ENCODE assay signal across 8 mouse cellular contexts in genomic region chr2:122368995-122369739, GRCm38 (mm10). TPM values are rescaled to one million over a fixed set of nuclear protein-coding genes. Genes with fewer than 3 reads are reported as not detected.
DNase-seq lines count a peak whose midpoint lies in the region; ATAC-seq and TF ChIP-seq lines count a peak whose summit lies in the region.

TSS of gene Shf (minus strand) at chr2:122369162.

- H3K4me1 ChIP-seq in CH12.LX (ENCODE audit: control insufficient read depth in 1 of 2, insufficient read depth in 2 of 2): peaks cover 5 to 20% of the 10 kb centered on the region in 2 experiments
- peaks cover 25% of the 10 kb centered on the region for H3K4me1 ChIP-seq in forebrain, embryonic 14.5 days (ENCODE audit: control insufficient read depth, insufficient read depth, low read length)
- peaks cover 38% of the 10 kb centered on the region for H3K4me1 ChIP-seq in liver, embryonic 16.5 days (ENCODE audit: control insufficient read depth, low read depth, low read length)
- H3K4me1 ChIP-seq in neural tube, embryonic 13.5 days (replicated peaks): peaks cover 41% of the 10 kb centered on the region

- H3K27me3 ChIP-seq in CH12.LX (replicated peaks): peaks cover 12% of the 10 kb centered on the region
- peaks cover 8% of the 10 kb centered on the region for H3K27me3 ChIP-seq in forebrain, embryonic 14.5 days (replicated peaks; ENCODE audit: control insufficient read depth, insufficient read depth, low read length)
- no peaks in the 10 kb centered on the region for H3K27me3 ChIP-seq in liver, embryonic 16.5 days (ENCODE audit: control insufficient read depth, insufficient read depth, low read depth, low read length)
- no peaks in the 10 kb centered on the region for H3K27me3 ChIP-seq in neural tube, embryonic 13.5 days

- H3K36me3 ChIP-seq in CH12.LX (replicated peaks in 1 of 2; ENCODE audit: control insufficient read depth in 1 of 2, insufficient read depth in 1 of 2, low read length in 1 of 2): no peaks in the 10 kb centered on the region
- H3K36me3 ChIP-seq in forebrain, embryonic 14.5 days (ENCODE audit: control insufficient read depth, insufficient read depth, low read length): 0 out of 2 replicates have a peak, but pooled peaks cover 2% of the 10 kb centered on the region
- no peaks in the 10 kb centered on the region for H3K36me3 ChIP-seq in liver, embryonic 16.5 days (ENCODE audit: control insufficient read depth, insufficient read depth)
- H3K36me3 ChIP-seq in neural tube, embryonic 13.5 days: 0 out of 2 replicates have a peak, but pooled peaks cover 5% of the 10 kb centered on the region

- intact Hi-C loops in heart, postnatal 10 days (cut with DNase I): loop anchor here (2.0 kb wide), 1 partner anchor 20 kb away; no protein-coding TSS in a partner anchor

- dilution Hi-C loops in CH12.LX (cut with MboI; ENCODE audit: extremely low pct_ligation_motif_present, extremely low pct_unique_long_range_greater_than_20kb, low sequenced_read_pairs): no loop called here

- TF ChIP-seq EP300 in CH12.LX (IDR thresholded peaks at IDR 0.05; ENCODE audit: low read length): no peak

- peak within 1 kb of the TSS; percentile 90 for H3K4me2 ChIP-seq in CH12.LX (ENCODE audit: insufficient read depth, low read depth, poor library complexity, severe bottlenecking)
- H3K4me2 ChIP-seq in forebrain, embryonic 14.5 days (ENCODE audit: low read length): peak within 1 kb of the TSS; percentile 88
- H3K4me2 ChIP-seq in liver, embryonic 16.5 days (ENCODE audit: low read depth, low read length): peak within 1 kb of the TSS; percentile 97
- peak within 1 kb of the TSS; percentile 80 for H3K4me2 ChIP-seq in neural tube, embryonic 13.5 days

- TF ChIP-seq CTCF in CH12.LX (conservative IDR thresholded peaks at IDR 0.05 in 1 of 2, IDR thresholded peaks at IDR 0.05 in 1 of 2; ENCODE audit: low read depth in 2 of 2, low read length in 2 of 2): no peak

- DNase-seq in CH12.LX (ENCODE audit: extremely low read depth): peak; percentile 78
- peak; percentile 89 for DNase-seq in cerebellum, adult 11 months
- peak; percentile 92 for DNase-seq in forebrain, embryonic 14.5 days (ENCODE audit: low spot score)
- DNase-seq in heart, postnatal 10 days: peak; percentile 91
- DNase-seq in large intestine, adult 2 months (ENCODE audit: low read depth, low spot score): no peak
- peak; percentile 80 for DNase-seq in telencephalon, adult 2 months (ENCODE audit: low read depth, low spot score)

- H3K27ac ChIP-seq in CH12.LX (ENCODE audit: insufficient read depth, low read depth): no peak within 1 kb of the TSS
- H3K27ac ChIP-seq in forebrain, embryonic 14.5 days (ENCODE audit: low read depth, low read length): peak within 1 kb of the TSS; percentile 76
- H3K27ac ChIP-seq in liver, embryonic 16.5 days (ENCODE audit: low read length): peak within 1 kb of the TSS; percentile 57
- peak within 1 kb of the TSS; percentile 79 for H3K27ac ChIP-seq in neural tube, embryonic 13.5 days (replicated peaks)

- 1% methylated on average over 37 of the region's 54 CpGs for WGBS in forebrain, embryonic 14.5 days
- under 1% methylated on average over 50 of the region's 54 CpGs for WGBS in large intestine, adult 2 months
- under 1% methylated on average over 41 of the region's 54 CpGs for WGBS in liver, embryonic 16.5 days (ENCODE audit: insufficient replicate concordance)
- whole genome bisulfite sequencing in neural tube, embryonic 13.5 days: under 1% methylated on average over 45 of the region's 54 CpGs

- in situ Hi-C loops in CH12.LX (cut with MboI; ENCODE audit: low pct_ligation_motif_present, low pct_unique_long_range_greater_than_20kb, low sequenced_read_pairs): no loop called here

- no peak for TF ChIP-seq RAD21 in CH12.LX (IDR thresholded peaks at IDR 0.05; ENCODE audit: low read depth, low read length)

- peak; percentile 64; the same call in 1 of the 2 replicates for TF ChIP-seq POLR2A in CH12.LX (IDR thresholded peaks at IDR 0.05; ENCODE audit: low read depth, low read length)

- peak; percentile 93 for ATAC-seq in forebrain, embryonic 14.5 days
- ATAC-seq in liver, embryonic 16.5 days (ENCODE audit: low read depth): peak; percentile 87
- ATAC-seq in neural tube, embryonic 13.5 days (ENCODE audit: low read depth): peak; percentile 91

- no peaks in the 10 kb centered on the region for H3K79me2 ChIP-seq in CH12.LX (replicated peaks; ENCODE audit: control insufficient read depth, extremely low read depth, insufficient read depth, poor library complexity, severe bottlenecking)

- H3K9me3 ChIP-seq in CH12.LX (replicated peaks; ENCODE audit: low read length): no peaks in the 10 kb centered on the region
- H3K9me3 ChIP-seq in forebrain, embryonic 14.5 days (replicated peaks; ENCODE audit: control insufficient read depth, low read length): no peaks in the 10 kb centered on the region
- H3K9me3 ChIP-seq in liver, embryonic 16.5 days (replicated peaks; ENCODE audit: control insufficient read depth, low read length): no peaks in the 10 kb centered on the region
- no peaks in the 10 kb centered on the region for H3K9me3 ChIP-seq in neural tube, embryonic 13.5 days

- peak within 1 kb of the TSS; percentile 67 to 73 (median 72) for H3K4me3 ChIP-seq in CH12.LX (replicated peaks in 1 of 3; ENCODE audit: low read depth in 2 of 3, low read length in 2 of 3, poor library complexity in 1 of 3)
- peak within 1 kb of the TSS; percentile 84 for H3K4me3 ChIP-seq in forebrain, embryonic 14.5 days (ENCODE audit: low read depth, low read length)
- H3K4me3 ChIP-seq in liver, embryonic 16.5 days (ENCODE audit: low read depth, low read length): peak within 1 kb of the TSS; percentile 79
- peak within 1 kb of the TSS; percentile 96 for H3K4me3 ChIP-seq in neural tube, embryonic 13.5 days

- H3K9ac ChIP-seq in CH12.LX (ENCODE audit: insufficient read depth, low read depth): peak within 1 kb of the TSS; percentile 80
- peak within 1 kb of the TSS; percentile 92 for H3K9ac ChIP-seq in forebrain, embryonic 14.5 days (ENCODE audit: low read length)
- peak within 1 kb of the TSS; percentile 83 for H3K9ac ChIP-seq in liver, embryonic 16.5 days (ENCODE audit: low read depth, low read length)
- H3K9ac ChIP-seq in neural tube, embryonic 13.5 days: peak within 1 kb of the TSS; percentile 98

TF ChIP-seq in CH12.LX, 34 proteins besides CTCF, POLR2A, EP300 and RAD21:
- TF ChIP-seq BHLHE40 (IDR thresholded peaks at IDR 0.05; ENCODE audit: low read depth, low read length): 0 out of 2 replicates have a peak, but pooled peaks have one; percentile 12
- no peak for TF ChIP-seq GABPA (IDR thresholded peaks at IDR 0.05; ENCODE audit: insufficient replicate concordance, low read depth, low read length)
- no peak for TF ChIP-seq POLR2AphosphoS2 (IDR thresholded peaks at IDR 0.05; ENCODE audit: low read depth, low read length)
- TF ChIP-seq MYC (IDR thresholded peaks at IDR 0.05; ENCODE audit: low read depth, low read length): 0 out of 2 replicates have a peak, but pooled peaks have one; percentile 11
- TF ChIP-seq TCF12 (IDR thresholded peaks at IDR 0.05; ENCODE audit: low read depth, low read length): peak; percentile 47
- TF ChIP-seq ZMIZ1 (IDR thresholded peaks at IDR 0.05; ENCODE audit: low read depth, low read length): no peak
- no peak for TF ChIP-seq USF1 (IDR thresholded peaks at IDR 0.05; ENCODE audit: low read depth, low read length)
- peak; percentile 8; the same call in 1 of the 2 replicates for TF ChIP-seq IRF4 (IDR thresholded peaks at IDR 0.05; ENCODE audit: low read depth, low read length)

RNA-seq across cellular contexts. Expression of gene Shf, which starts in this region (rescaled TPM):
- total RNA-seq in CH12.LX (2012; rRNA removed) (2.1 and 2.7 TPM in 2 replicates), CH12.LX (2014; rRNA removed) (0.49 and 1.2 TPM in 2 replicates)
- 2.0 and 2.1 TPM in 2 replicates for polyA plus RNA-seq in CH12.LX (2012; ENCODE audit: insufficient read length, low read depth)
- polyA plus RNA-seq in forebrain, embryonic 14.5 days (2014; fragmentation: Nextera tagmentation; extraction: Ambion mirVana): 9.7 and 12.4 TPM in 2 replicates
- 1 to 10 TPM; 7.9 to 9.6 TPM for total RNA-seq in heart, postnatal 10 days (2021)
- 11.7 and 18.5 TPM in 2 replicates for polyA plus RNA-seq in large intestine, adult 2 months (2012; rRNA removed)
- polyA plus RNA-seq in liver, embryonic 16.5 days (2015; fragmentation: Nextera tagmentation; extraction: Ambion mirVana): 0.89 and 1.3 TPM in 2 replicates
- 12.7 and 17.2 TPM in 2 replicates for polyA plus RNA-seq in neural tube, embryonic 13.5 days (2015; fragmentation: Nextera tagmentation; extraction: Ambion mirVana)
